Mouse (Mus musculus): ENCODE data around the gene Ttll1.

GRCm38 (mm10) chr15:83495195-83495594, 15.5 kb downstream of the Ttll1 start:
- no peak for TF ChIP-seq CTCF (IDR thresholded peaks at IDR 0.05; ENCODE audit: low read depth, low read length)
- no peak for TF ChIP-seq POLR2A (IDR thresholded peaks at IDR 0.05; ENCODE audit: extremely low read depth, insufficient read depth, low read length)

All from liver, adult 2 months (tissue).